Mouse (Mus musculus): ENCODE measurements at regions not wholly inside any gene's neighbourhood (a gene's known extent, or its start where the extent isn't known, plus 50 kb on each side); places are given as distances from the start of the nearest gene placed in this dataset.

DNA sequence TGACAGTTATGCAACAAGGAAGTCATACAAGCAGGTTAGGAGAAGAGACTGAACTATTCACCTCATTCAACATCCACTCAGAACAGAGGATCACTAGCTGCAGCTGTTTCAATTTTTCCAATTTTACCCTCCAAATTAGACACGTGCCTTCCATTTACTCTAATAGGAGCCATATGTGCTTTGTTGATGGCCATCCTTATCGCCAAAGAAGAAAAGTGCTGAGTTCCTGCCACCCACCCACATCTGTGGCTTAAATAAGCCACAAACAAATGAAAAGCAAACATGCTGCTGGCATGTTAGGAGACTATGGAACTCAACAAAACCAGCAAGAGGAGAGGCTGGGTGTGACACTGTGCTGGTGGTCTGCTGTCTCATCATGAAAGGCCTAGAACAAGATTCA lies 1786.1 kb downstream of the 9330182O14Rik start:
- no peak for DNase-seq (ENCODE audit: low read depth)
- TF ChIP-seq CTCF (IDR thresholded peaks at IDR 0.05; ENCODE audit: borderline replicate concordance, extremely low read depth, insufficient read depth, insufficient read length) (no peak), POLR2A (IDR thresholded peaks at IDR 0.05; ENCODE audit: borderline replicate concordance, extremely low read depth, insufficient read depth, insufficient read length, poor library complexity, severe bottlenecking) (no peak)

- TF ChIP-seq CTCF (IDR thresholded peaks at IDR 0.05; ENCODE audit: borderline replicate concordance, extremely low read depth, insufficient read depth, insufficient read length) (no peak), POLR2A (IDR thresholded peaks at IDR 0.05; ENCODE audit: borderline replicate concordance, extremely low read depth, insufficient read depth, insufficient read length, poor library complexity, severe bottlenecking) (no peak)
- DNase-seq (ENCODE audit: low read depth), result peak; percentile 58
Observed at GRCm38 (mm10) chr15:41936697-41937096, 1802.5 kb downstream of the 9330182O14Rik start.

DNA sequence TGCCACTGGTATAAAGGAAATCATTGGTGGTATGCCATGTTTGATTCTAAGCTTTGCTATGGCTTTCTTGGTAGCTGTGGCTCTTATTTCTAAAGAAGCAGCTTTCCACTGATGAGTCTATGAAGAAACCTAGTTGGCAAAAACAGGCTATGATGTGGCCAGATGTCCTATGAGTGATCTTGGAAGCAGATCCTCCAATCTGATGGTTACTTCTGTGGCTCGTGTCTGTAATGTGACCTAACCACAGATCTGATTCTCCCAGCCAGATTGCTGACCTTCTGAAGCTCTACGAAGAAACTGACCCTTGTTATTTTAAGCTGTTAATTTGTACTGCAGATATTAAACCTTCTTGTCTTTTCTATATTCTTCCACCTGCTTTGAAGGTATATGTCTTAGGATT lies 1811.1 kb downstream of the 9330182O14Rik start:
- no peak for DNase-seq (ENCODE audit: low read depth)
- TF ChIP-seq CTCF (IDR thresholded peaks at IDR 0.05; ENCODE audit: borderline replicate concordance, extremely low read depth, insufficient read depth, insufficient read length), result no peak
- no peak for TF ChIP-seq POLR2A (IDR thresholded peaks at IDR 0.05; ENCODE audit: borderline replicate concordance, extremely low read depth, insufficient read depth, insufficient read length, poor library complexity, severe bottlenecking)

GRCm38 (mm10) chr15:41947888-41948287 lies 1813.7 kb downstream of the 9330182O14Rik start:
- TF ChIP-seq POLR2A (IDR thresholded peaks at IDR 0.05; ENCODE audit: borderline replicate concordance, extremely low read depth, insufficient read depth, insufficient read length, poor library complexity, severe bottlenecking), result no peak
- TF ChIP-seq CTCF (IDR thresholded peaks at IDR 0.05; ENCODE audit: borderline replicate concordance, extremely low read depth, insufficient read depth, insufficient read length), result no peak
- no peak for DNase-seq (ENCODE audit: low read depth)

DNA sequence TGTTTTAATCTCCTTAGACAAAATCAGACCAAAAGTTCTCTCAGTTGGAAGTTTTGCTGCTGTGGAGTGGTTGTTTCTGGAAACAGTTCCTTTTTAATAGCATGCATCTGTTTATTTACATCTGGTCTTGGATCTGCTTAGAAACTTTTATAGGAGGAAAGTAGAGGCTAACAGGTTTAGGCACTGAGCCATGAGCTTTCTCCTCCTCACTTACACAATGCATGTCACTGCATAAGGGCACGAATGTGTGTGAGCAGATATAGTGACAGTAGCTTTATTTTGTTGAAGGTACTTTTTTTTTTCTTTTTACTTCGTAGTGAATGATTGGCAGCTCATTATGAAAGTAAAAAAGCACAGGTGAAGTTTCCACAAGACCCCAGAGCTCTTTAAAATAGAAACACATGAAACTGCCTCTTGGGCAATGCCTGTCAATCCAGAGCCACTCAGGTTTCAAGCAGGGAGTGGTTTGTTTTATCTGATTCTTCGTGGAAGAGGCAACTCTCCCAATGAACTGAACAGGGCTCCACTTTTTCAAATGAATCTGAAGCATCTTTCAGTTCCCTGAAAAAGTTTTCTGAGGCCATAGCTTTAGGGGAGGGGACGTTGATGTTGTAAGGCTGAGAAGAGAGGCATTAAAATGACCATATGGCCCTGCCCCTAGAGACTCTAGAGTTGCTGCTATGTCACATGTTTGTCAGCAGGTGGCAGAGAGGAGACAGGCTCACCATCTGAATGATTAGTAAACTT lies 1814.4 kb downstream of the 9330182O14Rik start:
- peak; percentile 49 for DNase-seq (ENCODE audit: low read depth)
- peak; percentile 62; the same call in 1 of the 2 replicates for TF ChIP-seq CTCF (IDR thresholded peaks at IDR 0.05; ENCODE audit: borderline replicate concordance, extremely low read depth, insufficient read depth, insufficient read length)
- no peak for TF ChIP-seq POLR2A (IDR thresholded peaks at IDR 0.05; ENCODE audit: borderline replicate concordance, extremely low read depth, insufficient read depth, insufficient read length, poor library complexity, severe bottlenecking)

- TF ChIP-seq CTCF (IDR thresholded peaks at IDR 0.05; ENCODE audit: borderline replicate concordance, extremely low read depth, insufficient read depth, insufficient read length) (no peak), POLR2A (IDR thresholded peaks at IDR 0.05; ENCODE audit: borderline replicate concordance, extremely low read depth, insufficient read depth, insufficient read length, poor library complexity, severe bottlenecking) (no peak)
- no peak for DNase-seq (ENCODE audit: low read depth)
Observed at GRCm38 (mm10) chr15:41949094-41949461, 1814.9 kb downstream of the 9330182O14Rik start.

GRCm38 (mm10) chr15:41951276-41951675 lies 1817.1 kb downstream of the 9330182O14Rik start:
- DNase-seq (ENCODE audit: low read depth), result peak; percentile 51
- TF ChIP-seq POLR2A (IDR thresholded peaks at IDR 0.05; ENCODE audit: borderline replicate concordance, extremely low read depth, insufficient read depth, insufficient read length, poor library complexity, severe bottlenecking) (no peak), CTCF (IDR thresholded peaks at IDR 0.05; ENCODE audit: borderline replicate concordance, extremely low read depth, insufficient read depth, insufficient read length) (peak; percentile 41; the same call in 1 of the 2 replicates)

GRCm38 (mm10) chr15:41960597-41960996 lies 1826.4 kb downstream of the 9330182O14Rik start:
- TF ChIP-seq POLR2A (IDR thresholded peaks at IDR 0.05; ENCODE audit: borderline replicate concordance, extremely low read depth, insufficient read depth, insufficient read length, poor library complexity, severe bottlenecking) (no peak), CTCF (IDR thresholded peaks at IDR 0.05; ENCODE audit: borderline replicate concordance, extremely low read depth, insufficient read depth, insufficient read length) (no peak)
- no peak for DNase-seq (ENCODE audit: low read depth)

- TF ChIP-seq CTCF (IDR thresholded peaks at IDR 0.05; ENCODE audit: borderline replicate concordance, extremely low read depth, insufficient read depth, insufficient read length) (no peak), POLR2A (IDR thresholded peaks at IDR 0.05; ENCODE audit: borderline replicate concordance, extremely low read depth, insufficient read depth, insufficient read length, poor library complexity, severe bottlenecking) (no peak)
- DNase-seq (ENCODE audit: low read depth), result no peak
Observed at GRCm38 (mm10) chr15:41970877-41971276, 1836.7 kb downstream of the 9330182O14Rik start.

- TF ChIP-seq CTCF (IDR thresholded peaks at IDR 0.05; ENCODE audit: borderline replicate concordance, extremely low read depth, insufficient read depth, insufficient read length) (peak; percentile 98), POLR2A (IDR thresholded peaks at IDR 0.05; ENCODE audit: borderline replicate concordance, extremely low read depth, insufficient read depth, insufficient read length, poor library complexity, severe bottlenecking) (no peak)
- DNase-seq (ENCODE audit: low read depth), result peak; percentile 92
Observed at GRCm38 (mm10) chr15:41973263-41973662, 1839.1 kb downstream of the 9330182O14Rik start.

GRCm38 (mm10) chr15:41977196-41977595 lies 1843.0 kb downstream of the 9330182O14Rik start:
- no peak for DNase-seq (ENCODE audit: low read depth)
- TF ChIP-seq CTCF (IDR thresholded peaks at IDR 0.05; ENCODE audit: borderline replicate concordance, extremely low read depth, insufficient read depth, insufficient read length) (no peak), POLR2A (IDR thresholded peaks at IDR 0.05; ENCODE audit: borderline replicate concordance, extremely low read depth, insufficient read depth, insufficient read length, poor library complexity, severe bottlenecking) (no peak)

DNA sequence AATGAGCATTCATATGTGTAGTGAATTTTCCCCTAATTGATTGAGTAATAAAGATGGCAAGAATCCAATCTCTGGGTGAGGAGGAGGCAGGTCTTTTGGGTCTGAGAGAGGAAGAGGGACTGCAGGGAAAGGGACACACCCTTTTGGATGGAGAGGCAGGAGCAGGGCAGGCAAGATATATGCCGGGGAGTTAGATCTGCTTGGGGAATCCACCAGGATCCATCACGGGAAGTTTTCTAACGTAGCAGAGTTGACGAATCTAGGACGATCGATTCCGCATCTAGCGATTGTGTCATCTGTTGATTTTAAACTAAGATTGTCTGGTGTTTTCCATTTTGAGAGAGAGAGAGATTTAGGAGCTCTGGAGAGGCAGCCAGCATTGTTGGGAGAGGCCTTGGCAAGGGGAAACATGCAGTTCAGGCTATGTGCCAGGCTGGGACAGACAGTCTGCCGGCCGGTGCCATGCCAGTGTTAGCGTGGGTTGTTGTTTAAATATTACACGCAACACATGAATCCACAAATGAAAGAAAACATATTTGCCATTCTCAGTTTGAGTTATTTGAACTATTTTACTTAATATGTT lies 1843.6 kb downstream of the 9330182O14Rik start:
- DNase-seq (ENCODE audit: low read depth), result peak; percentile 61
- TF ChIP-seq CTCF (IDR thresholded peaks at IDR 0.05; ENCODE audit: borderline replicate concordance, extremely low read depth, insufficient read depth, insufficient read length) (no peak), POLR2A (IDR thresholded peaks at IDR 0.05; ENCODE audit: borderline replicate concordance, extremely low read depth, insufficient read depth, insufficient read length, poor library complexity, severe bottlenecking) (no peak)
